Mouse (Mus musculus) bone marrow macrophage, adult 2 months (primary cell): Measurements from ENCODE around the gene Dysf. TPM values are rescaled to one million over a fixed set of nuclear protein-coding genes. Genes with fewer than 3 reads are reported as not detected.

Source experiments
- H3K27ac ChIP-seq: 2 replicates; pipeline ENCODE4 v1.5.1; 2012; ENCODE audit warnings: low read depth, low read length; ENCODE audit not compliant: insufficient read depth
- H3K4me1 ChIP-seq: 2 replicates; pipeline ENCODE4 v1.6.1; 2012; ENCODE audit warnings: low read length; ENCODE audit not compliant: control insufficient read depth, insufficient read depth
- H3K4me3 ChIP-seq: 2 replicates; pipeline ENCODE4 v1.5.1; 2012; ENCODE audit warnings: mild to moderate bottlenecking, low read length, moderate library complexity; ENCODE audit not compliant: insufficient read depth
- CTCF ChIP-seq: IDR thresholded peaks from 2 replicates; pipeline ENCODE4 v1.5.1; 2012; ENCODE audit warnings: low read depth, mild to moderate bottlenecking, low read length, moderate library complexity
- POLR2A ChIP-seq: IDR thresholded peaks from 2 replicates; pipeline ENCODE4 v1.6.1; 2012; ENCODE audit warnings: mild to moderate bottlenecking, low read depth, low read length, borderline replicate concordance
- polyA plus RNA-seq: library from polyadenylated mRNA; stranded (reverse); fragments of >200 nt; gene quantifications from 2 replicates; pipeline ENCODE4 v1.2.4, GENCODE M21; 2012; ENCODE audit not compliant: missing spikeins, insufficient read depth, insufficient read length

Gene Dysf
- polyA plus RNA-seq, 1 experiment = 0.11 TPM

DNA sequence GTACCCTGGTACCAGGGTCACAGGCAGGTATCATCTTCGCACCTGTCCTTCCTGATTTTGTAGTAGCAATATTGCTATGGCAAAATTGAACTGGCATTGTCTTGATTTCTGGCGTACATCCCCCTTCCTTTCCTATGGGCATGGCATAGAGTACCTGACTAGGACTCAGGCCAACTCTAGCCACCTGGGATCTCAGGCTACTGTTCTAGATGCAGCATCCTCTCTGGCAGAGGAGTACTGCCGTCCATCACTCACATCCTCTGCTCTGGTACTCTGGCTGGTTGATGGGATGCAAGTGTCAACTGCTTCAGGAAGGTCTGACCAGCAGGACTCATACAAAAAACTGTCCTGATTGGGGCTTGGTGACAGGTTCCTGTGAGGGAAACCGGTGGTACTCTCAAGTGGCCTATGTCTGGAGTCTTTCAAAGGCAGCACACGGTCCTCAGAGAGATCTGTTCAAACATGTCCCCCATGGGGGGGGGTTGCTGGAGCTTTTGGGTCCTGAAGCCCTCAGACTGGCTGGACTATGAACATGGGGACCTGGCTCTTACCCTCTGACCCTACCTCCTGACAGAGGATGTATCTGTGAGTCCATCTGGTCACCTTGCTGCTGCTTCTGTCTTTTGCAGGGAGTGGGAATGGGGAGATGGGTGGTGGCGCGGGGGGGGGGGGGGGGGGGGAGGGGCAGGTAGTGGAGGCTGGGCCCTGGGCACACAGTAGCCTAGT lies 125.8 kb downstream of the Dysf start:
- no peak for TF ChIP-seq POLR2A
- TF ChIP-seq CTCF = no peak
- no peak overlapping the region for H3K27ac ChIP-seq
- no peak overlapping the region for H3K4me3 ChIP-seq
- H3K4me1 ChIP-seq = no peaks in the 10 kb centered on the region

- no peak overlapping the region for H3K4me3 ChIP-seq
- TF ChIP-seq CTCF (no peak), POLR2A (no peak)
- no peak overlapping the region for H3K27ac ChIP-seq
These were observed 126.5 kb downstream of the Dysf start for GRCm38 (mm10) chr6:84134722-84135394.

DNA sequence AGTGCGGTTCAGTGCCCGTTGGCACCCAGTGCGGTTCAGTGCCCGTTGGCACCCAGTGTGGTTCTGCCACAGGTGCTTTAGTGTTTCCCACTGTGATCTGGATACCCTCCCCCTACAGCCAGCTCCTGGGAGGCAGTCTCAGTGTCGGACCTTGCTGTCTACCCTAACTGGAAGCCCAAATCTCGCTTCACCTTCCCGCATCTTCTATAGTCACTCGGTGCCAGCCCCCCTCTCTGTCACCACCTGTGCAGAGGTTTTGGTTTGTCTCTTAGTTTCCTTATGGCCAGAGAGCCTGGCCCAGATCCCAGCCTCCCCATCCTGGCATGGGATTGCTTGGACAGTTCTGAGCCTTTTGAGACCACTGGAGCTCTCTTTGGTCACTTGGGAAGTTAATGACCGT lies 127.3 kb downstream of the Dysf start:
- no peaks in the 10 kb centered on the region for H3K4me1 ChIP-seq
- H3K27ac ChIP-seq = no peak overlapping the region
- TF ChIP-seq POLR2A (no peak), CTCF (no peak)
- no peak overlapping the region for H3K4me3 ChIP-seq

More at GRCm38 (mm10) chr6:84134722-84135394, 126.5 kb downstream of the Dysf start:
- no peaks in the 10 kb centered on the region for H3K4me1 ChIP-seq

DNA sequence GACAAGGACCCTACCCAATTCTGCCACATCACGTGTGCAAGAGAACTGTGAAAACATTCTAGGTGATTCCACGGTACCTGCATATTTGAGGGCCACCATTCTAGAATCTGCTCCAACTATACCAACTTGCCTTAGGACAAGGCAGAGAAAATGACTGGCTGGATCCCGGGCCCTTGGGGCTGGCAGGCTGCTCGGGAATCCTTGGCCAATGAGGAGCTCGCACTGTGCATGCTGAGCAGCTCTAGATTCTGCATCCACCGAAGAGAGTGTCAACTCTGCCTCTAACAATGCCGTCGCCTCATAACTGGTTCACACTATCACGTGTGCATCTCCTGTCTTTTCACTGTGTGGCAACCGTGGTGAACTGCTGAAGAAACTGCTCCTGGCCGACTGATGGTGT lies 128.0 kb downstream of the Dysf start:
- H3K27ac ChIP-seq = no peak overlapping the region
- no peak overlapping the region for H3K4me3 ChIP-seq
- no peak for TF ChIP-seq CTCF
- no peak for TF ChIP-seq POLR2A
- no peaks in the 10 kb centered on the region for H3K4me1 ChIP-seq

DNA sequence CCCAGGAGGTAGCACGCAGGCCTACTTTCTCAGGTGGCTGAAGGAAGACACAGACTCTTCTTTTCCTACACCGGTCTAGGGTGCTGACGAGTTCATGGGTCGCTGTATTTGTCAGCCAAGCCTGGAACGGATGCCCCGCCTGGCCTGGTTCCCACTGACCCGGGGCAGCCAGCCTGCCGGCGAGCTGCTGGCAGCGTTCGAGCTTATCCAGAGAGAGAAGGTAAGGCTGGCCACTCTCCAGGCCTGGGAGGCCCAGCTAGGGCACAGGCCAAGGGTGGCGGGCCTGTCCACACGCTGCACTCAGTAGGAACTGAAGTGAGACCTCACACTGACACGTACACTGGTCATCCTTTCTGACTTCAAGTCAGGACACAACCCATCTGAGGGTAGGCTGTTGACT lies 131.5 kb downstream of the Dysf start:
- Histone ChIP-seq H3K4me3 (no peak overlapping the region), H3K4me1 (no peaks in the 10 kb centered on the region), H3K27ac (no peak overlapping the region)
- no peak for TF ChIP-seq CTCF
- TF ChIP-seq POLR2A = no peak

GRCm38 (mm10) chr6:84142481-84142880 lies 134.1 kb downstream of the Dysf start:
- no peak overlapping the region for H3K4me3 ChIP-seq
- no peak overlapping the region for H3K27ac ChIP-seq
- TF ChIP-seq POLR2A = no peak
- no peak for TF ChIP-seq CTCF
- H3K4me1 ChIP-seq = no peaks in the 10 kb centered on the region

- no peak overlapping the region for H3K27ac ChIP-seq
- H3K4me1 ChIP-seq = no peaks in the 10 kb centered on the region
- TF ChIP-seq POLR2A (no peak), CTCF (no peak)
- H3K4me3 ChIP-seq = no peak overlapping the region
These were observed 134.9 kb downstream of the Dysf start for GRCm38 (mm10) chr6:84143328-84143727.

DNA sequence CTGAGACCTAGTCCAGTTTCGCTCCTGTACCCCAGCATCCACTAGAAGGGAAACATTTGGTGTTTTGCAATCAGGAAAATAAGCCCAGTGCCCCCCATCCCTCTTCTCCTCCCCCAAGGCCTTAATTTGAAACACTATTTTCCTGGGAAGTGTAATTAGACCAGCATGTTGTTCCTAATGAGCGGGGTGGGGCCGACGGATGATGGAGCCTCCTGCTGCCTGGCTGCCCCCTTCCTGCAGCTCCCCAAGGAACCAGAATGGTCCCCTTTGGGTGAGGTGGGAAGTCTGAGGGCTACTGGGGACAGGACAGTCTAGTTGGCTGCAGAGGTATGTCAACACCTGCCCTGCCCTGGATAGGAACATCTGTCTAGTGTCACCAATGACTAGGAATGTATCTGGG lies 136.0 kb downstream of the Dysf start:
- Histone ChIP-seq H3K27ac (no peak overlapping the region), H3K4me1 (no peaks in the 10 kb centered on the region), H3K4me3 (no peak overlapping the region)
- TF ChIP-seq POLR2A (no peak), CTCF (no peak)

- Histone ChIP-seq H3K4me3 (no peak overlapping the region), H3K4me1 (no peaks in the 10 kb centered on the region), H3K27ac (no peak overlapping the region)
- no peak for TF ChIP-seq POLR2A
- TF ChIP-seq CTCF = no peak
These were observed 139.0 kb downstream of the Dysf start for GRCm38 (mm10) chr6:84147206-84148004.

DNA sequence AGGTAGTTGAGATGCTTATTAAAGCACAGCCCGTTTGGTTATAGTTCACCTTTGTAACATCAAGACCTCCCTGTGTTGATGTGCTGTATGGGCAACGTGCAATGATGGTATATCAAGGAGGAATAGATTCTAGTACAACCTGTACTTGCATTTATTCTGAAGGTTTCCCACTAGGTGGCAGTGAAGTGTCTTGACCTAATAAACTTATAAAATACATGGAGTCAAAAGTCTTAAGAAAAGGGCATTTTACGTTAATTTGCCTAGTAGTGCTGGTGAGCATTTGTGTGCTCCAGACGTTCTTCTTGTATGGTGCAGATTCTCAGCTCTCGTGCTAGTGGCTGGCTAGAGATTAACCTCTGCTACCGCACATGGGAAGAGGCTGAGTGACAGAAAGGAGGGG lies 140.1 kb downstream of the Dysf start:
- Histone ChIP-seq H3K4me3 (no peak overlapping the region), H3K27ac (no peak overlapping the region), H3K4me1 (no peaks in the 10 kb centered on the region)
- TF ChIP-seq CTCF = no peak
- TF ChIP-seq POLR2A = no peak

DNA sequence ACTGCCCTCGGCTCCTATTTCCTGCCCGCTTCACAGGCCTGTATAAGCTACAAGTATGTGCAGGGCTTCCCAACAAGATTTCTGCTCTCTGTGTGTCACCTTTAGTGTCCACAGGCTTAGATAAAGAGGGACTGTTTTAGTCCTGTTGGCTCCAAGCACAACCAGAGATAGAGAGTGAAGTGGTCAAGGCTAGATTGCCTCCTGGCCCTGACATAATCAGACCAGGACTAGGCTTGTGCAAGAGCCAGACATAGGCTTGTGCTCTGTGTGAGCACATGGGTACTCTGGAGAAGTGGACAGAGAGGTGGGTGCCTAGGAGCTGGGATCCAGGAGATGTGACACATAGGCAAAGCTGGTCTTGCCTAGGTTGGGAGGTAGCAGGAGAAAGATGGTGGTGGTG lies 146.1 kb downstream of the Dysf start:
- Histone ChIP-seq H3K4me1 (no peaks in the 10 kb centered on the region), H3K4me3 (no peak overlapping the region), H3K27ac (no peak overlapping the region)
- TF ChIP-seq CTCF (no peak), POLR2A (no peak)
